Mouse (Mus musculus) ovary, adult 18-20 months (tissue): ENCODE results near the gene Nt5c1a.
"Not testable (repeated sequence)": the region's sequence is repeated elsewhere in the genome, so short reads cannot be mapped to it uniquely, and the experiment has no call there.

Source experiments
- DNase-seq: peaks from one replicate; pipeline ENCODE4 v3.0.0; 2022; ENCODE audit warnings: low spot score, mixed read lengths

Nt5c1a gene

DNA sequence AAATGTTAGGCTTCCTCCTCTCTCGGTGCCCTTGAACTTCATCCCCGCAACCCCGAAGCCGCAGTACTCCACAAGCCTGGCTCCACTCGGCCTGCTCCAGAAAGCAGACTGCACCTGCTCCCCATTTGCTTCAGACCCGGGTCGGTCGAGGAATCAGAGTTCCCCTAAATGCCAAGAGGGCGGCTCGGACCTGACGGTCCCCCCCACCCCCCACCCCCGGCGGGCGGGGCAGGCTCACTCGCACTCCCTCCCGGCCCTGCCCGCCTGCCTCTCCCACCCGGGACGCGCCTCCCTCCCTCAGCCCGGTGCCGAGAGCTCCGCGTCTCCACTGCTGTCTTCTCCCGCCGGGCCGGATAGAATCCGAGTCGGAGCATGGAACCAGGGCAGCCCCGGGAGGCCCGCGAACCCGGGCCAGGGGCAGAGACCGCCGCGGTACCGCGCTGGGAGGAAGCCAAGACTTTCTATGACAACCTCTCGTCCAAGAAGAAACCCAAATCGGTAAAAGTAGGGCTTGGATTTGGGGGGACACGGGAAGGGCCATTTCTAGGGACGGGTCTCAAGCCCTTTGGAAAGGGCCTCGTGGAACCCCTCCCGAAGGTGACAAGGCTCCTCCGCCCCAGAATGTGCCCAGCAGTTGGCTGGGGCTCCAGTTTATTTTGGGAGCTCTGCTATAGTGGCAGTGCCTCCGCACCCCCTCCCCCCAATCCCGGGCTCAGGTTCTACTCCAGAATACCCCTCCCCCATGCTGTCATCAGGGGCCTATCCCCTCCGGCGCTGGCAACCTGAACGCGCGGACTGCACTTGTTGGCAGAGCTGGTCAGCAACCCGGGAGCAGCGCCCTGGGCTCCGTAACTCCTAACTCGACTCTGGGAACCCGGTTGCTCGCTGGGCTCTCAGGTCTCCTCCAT lies at the start of gene Nt5c1a:
Nt5c1a (plus strand) TSS at position 319 of the 908 bp plus-strand sequence.
- DNase-seq, result no peak

DNA sequence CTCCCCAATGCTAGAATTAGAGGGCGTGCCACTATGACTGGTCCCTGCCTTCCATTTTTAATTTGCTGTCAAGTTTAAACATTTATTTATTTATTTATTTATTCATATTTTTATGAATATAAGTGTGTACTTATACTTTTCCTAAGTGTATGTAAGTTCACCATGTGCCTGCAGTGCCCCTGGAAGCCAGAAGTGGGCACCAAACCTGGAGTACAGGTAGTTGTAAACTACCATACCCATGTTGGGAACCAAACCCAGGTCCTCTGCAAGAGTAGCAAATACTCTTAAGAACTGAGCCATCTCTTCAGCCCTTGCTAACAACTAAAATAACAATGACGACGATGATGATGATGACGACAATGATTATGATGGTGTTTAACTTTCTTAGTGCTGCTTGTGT lies 49.3 kb upstream of the Nt5c1a start:
- DNase-seq, result no peak

GRCm38 (mm10) chr4:123152976-123153375 lies 48.3 kb upstream of the Nt5c1a start:
- no peak for DNase-seq

DNA sequence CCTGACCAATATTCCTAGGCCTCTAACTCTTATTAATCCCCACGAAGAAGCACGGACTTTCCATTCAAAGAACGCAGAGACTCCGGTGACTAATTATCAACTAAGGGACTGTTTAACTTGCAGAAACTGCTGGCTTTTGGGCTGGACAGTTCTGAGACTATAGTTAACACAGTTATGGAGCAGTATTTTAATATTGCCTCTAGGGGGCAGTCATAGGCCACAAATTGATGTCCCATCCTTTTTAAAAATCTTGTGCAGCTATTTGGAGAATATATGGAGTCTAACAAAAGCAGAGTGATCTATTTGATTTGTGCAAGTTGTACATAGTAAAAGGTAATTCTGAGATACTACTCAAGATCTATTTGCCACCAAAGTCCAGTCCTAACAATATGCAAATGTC lies 46.3 kb upstream of the Nt5c1a start:
- no peak for DNase-seq

- no peak for DNase-seq
Measured at GRCm38 (mm10) chr4:123155427-123155826, 45.9 kb upstream of the Nt5c1a start.

DNA sequence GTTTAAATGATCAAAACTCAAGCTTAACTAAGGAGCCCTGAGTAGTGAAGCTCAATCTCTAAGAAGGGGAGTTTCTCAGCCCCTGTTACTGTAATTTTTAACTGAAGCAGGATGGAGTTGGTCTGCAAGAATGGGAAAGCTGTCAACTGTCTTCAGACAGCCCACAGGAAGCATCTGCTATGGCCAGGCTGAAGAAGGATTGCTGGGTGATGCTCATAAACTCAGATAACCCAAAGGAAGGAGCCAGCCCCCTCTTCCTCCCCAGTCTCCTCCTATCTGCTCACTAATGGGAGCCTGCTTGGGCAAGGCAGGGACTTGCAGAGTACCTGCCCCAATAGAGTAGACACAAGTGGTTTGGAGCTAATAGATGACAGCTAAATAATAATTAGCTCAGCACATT lies 45.5 kb upstream of the Nt5c1a start:
- no peak for DNase-seq

- DNase-seq, result no peak
Measured at GRCm38 (mm10) chr4:123160571-123160970, 40.7 kb upstream of the Nt5c1a start.

DNA sequence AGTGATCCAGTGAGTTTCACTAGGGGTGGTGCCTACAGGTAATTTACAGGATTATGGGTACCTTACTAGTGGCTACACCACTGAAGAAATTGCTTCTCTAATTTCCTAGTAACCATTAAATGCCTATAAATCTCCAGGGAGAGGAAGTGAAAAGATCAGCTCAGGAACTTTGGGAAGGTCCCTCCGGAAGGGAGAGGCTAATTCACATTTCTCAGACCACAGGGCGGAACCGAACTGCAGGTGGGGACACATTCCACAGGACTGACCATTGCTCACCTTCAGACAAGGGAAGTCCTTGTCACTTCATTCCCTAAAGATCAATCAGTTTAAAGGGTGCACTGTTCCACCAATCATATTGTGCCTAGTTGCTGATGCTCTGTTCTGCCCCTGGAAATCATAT lies 40.1 kb upstream of the Nt5c1a start:
- DNase-seq, result not testable (repeated sequence)

GRCm38 (mm10) chr4:123162305-123162917 lies 38.9 kb upstream of the Nt5c1a start:
- no peak for DNase-seq

DNA sequence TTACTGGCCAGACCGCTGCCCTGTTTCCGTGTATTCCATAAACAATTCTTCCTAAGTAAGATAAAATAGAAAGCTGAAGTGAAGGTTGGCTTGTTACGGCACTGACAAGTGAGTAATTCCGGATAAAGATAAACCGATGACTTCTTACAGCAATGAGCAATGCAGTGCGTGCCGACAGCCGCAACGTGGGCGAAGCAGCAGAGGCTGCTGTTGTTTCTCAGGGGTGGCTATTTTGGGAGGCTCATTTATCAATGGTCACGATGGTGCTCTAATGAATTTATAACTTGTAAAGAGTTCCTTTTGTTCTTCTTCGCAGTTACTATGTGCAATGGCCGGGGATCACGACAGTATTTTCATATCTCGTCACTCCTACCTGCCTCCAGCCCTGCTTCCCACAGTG lies 37.1 kb upstream of the Nt5c1a start:
- DNase-seq, result no peak

DNA sequence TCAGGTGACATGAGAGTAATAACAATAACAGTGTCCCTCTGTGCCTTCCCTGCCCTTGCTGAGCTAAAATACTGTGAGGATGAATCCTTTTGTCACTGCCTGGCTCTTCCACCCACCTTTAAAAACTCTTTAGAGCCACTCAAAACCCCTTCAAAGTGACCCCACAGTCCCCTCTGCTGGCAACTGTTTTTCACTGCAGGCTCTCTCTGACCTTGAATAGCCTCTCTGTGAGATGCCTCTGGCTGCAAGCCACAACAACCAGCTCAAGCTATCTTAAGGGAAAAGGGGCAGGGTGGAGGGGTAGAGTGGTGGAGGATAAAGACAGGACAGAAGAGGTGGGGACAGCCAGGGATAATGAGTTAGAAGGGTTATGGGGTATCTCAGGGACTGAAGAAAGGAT lies 29.5 kb upstream of the Nt5c1a start:
- peak; percentile 17 for DNase-seq

DNA sequence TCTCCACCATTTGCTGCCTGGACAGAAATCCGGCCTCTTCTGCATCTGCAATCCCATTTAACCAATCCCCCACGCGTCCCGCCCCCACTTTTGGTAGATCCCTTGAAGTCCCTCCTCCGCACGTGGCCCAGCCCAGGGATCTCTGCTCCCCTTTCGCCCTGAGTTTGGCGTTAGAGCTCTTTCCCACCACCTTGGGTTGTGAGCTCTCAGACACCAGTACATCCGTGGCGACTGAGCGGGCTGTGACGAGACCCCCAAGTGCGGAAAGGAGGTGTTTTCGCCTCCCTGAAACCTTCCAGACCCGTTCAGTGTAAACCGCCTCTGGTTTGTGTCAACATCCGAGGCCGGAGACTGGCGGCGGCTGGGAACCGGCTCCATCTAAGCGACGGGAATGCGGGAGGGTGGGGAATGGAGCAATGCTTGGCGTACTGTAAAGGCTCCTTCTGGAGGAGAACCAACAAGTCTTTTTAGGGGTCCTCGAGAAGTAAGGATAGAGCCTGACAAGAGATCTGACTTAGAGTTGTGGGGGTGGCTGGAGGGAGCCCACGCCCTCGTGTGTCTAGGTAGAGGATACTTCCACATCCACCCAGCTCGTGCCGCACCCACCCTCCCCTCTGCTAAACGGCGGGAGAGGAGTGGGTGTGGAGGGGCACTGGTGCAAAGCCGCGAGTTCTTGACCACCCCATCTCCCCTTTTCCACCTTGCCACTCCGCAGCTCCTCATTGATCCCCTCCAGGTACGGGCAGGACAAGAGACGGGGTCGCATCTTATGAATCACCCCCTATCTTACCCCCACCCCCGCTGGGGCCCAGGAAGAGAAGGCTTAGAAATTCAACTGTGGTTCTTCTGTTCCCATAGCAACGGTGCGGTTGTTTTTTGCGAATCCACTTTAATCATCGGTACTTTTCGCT lies 18.7 kb upstream of the Nt5c1a start, which contains the start of gene Hpcal4:
Hpcal4 (plus strand) TSS at position 900 of the 911 bp plus-strand sequence.
- peak; percentile 16 for DNase-seq

GRCm38 (mm10) chr4:123183239-123184056 lies 17.9 kb upstream of the Nt5c1a start:
- peak; percentile 72 for DNase-seq

GRCm38 (mm10) chr4:123184816-123185215 lies 16.5 kb upstream of the Nt5c1a start:
- DNase-seq, result no peak

DNA sequence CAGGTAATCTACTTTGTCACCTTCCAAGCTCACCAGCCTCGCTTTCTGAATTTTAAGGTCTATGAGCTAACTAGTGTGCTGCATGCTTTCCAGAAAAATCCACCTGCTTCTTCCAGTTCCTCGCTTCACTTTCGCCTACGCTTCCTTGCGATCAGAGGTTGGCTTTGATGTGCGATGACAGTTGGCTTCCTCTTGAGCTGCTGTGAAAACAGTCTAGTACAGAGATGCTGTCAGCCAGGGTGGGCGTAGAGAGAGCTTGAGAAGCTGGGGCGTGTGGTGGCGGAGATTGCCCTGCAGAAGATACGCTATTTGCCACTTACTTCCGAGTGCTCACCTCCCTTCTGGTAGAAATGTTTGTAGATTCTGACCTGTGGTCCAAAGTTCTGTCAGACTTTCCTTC lies 9.0 kb upstream of the Nt5c1a start:
- DNase-seq, result no peak

DNA sequence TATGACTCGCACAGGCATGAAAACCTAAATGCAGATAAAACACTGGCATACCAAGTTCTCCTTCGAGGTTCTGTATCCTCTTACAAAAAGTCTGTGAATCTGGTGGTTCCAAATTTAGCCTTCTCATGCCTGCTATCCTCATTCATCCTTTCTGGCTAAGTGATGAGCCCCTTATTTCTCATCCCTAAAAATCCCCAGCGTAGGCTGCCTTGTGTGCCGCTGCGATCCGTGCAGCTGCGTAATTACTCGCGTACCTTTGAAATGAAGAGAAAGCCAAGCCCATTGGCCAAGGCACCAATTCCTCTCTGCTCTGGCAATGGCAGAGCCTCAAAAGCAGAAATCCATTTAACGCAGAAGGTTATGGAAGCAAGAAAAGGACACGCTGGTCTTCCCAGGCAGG lies 7.5 kb upstream of the Nt5c1a start:
- no peak for DNase-seq

- no peak for DNase-seq
Measured at GRCm38 (mm10) chr4:123196695-123197094, 4.6 kb upstream of the Nt5c1a start.

DNA sequence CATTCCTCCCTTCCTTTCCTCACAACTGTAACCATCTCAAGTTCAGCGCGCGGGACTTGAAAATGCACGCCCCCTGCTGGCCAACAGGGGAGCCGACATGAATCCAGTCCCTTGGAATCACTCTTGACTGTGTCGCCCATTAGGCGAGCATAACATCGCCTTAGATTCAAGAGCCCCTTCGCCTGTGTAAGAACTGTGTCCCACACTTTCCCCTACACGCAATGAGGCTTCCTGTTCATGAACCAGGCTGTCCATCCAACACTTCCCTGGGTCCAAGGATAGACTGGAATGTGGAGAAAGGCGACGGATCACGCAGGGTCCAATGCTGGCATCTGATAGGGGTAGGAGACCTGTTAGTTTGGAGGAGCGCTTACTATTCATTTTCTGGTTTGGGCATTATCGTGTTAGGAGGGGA lies 526 bp upstream of the Nt5c1a start:
- DNase-seq, result peak; percentile 51

DNA sequence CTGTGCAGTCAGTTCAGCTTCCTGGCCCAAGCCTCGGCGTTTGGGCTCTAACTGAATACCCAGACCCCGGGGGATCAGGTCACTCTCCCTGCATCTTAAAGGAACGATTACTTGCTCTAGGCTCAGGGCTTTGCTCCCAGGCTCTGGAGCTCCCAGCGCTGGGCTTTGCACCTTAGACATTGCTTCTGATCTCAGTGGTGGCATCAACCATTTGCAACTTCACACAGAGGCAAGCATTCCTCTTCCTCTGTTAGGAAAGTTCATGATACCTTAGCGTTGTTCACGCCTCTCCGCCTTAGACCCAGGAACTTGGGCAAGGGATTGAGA lies 753 bp downstream of the Nt5c1a start:
- no peak for DNase-seq

DNA sequence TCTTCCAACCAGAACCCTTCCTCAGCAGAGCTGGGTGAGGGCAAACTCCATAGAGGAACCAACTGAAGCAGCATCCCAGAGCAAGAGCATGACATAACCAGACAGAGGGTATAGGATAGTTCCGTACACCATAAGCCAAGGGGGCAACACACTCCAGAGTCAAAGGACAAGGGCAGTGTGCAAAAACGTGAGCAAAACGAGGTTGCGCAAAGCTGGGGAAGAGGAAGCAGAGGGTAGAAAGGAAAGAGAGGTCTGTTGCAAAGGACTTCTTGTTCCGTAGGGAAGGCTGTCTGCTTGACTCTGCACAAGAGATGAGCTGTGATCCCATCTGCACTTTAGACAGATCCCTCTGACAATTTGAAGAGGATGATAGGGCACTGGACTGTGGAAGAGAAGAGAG lies 6.0 kb downstream of the Nt5c1a start:
- DNase-seq, result no peak

- no peak for DNase-seq
Measured at GRCm38 (mm10) chr4:123210996-123211395, 9.7 kb downstream of the Nt5c1a start.

DNA sequence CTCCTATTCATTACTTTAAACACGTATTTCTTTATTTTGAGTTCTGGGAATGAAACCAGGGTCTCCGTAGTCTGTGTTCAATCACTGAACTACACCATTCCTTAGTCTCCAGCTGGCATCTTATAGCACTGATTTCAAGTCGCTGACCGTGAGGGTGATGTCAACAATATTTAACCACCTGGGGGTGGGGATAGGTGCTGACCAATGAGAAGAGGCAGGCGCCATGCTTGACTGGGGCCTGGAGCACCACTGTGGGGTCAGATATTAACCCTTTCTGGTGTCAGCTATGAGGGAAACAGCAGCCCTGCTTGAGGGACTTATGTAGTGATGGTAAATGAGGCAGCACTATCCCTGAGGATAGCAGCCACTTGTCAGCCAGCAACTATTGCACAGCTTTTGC lies 10.1 kb downstream of the Nt5c1a start:
- no peak for DNase-seq
